Mouse (Mus musculus) MEL (cell line): ENCODE data around the gene Soat1.

ENCODE experiments used
- BHLHE40 ChIP-seq: IDR thresholded peaks from 2 replicates; pipeline ENCODE4 v1.6.1; 2012; ENCODE audit warnings: low read depth, mild to moderate bottlenecking, inconsistent platforms, low read length, improper control_type of control experiment, borderline replicate concordance
- CTCF ChIP-seq, 3 experiments: IDR thresholded peaks in 2 of 3; conservative IDR thresholded peaks in 1 of 3; 2 replicates each; pipeline ENCODE4 v1.5.1; 2011 to 2012; ENCODE audit warnings: low read length in 3 of 3, low read depth in 2 of 3, mild to moderate bottlenecking in 2 of 3, improper control_type of control experiment in 1 of 3, inconsistent platforms in 1 of 3, mixed read lengths in 1 of 3, moderate library complexity in 1 of 3; ENCODE audit not compliant: control insufficient read depth in 1 of 3, insufficient read depth in 1 of 3, poor library complexity in 1 of 3, severe bottlenecking in 1 of 3
- EP300 ChIP-seq, 2 experiments: IDR thresholded peaks; 2 replicates each; pipeline ENCODE4 v1.6.1; 2011; ENCODE audit warnings: improper control_type of control experiment in 2 of 2, low read length in 2 of 2, low read depth in 1 of 2, mild to moderate bottlenecking in 1 of 2
- MYB ChIP-seq: IDR thresholded peaks from 2 replicates; pipeline ENCODE4 v1.6.1; 2011; ENCODE audit warnings: mild to moderate bottlenecking, low read depth, low read length, improper control_type of control experiment
- POLR2A ChIP-seq, 2 experiments: IDR thresholded peaks; 2 replicates each; pipeline ENCODE4 v1.6.1; 2011 to 2012; ENCODE audit warnings: low read length in 2 of 2, mild to moderate bottlenecking in 2 of 2, control low read depth in 1 of 2, improper control_type of control experiment in 1 of 2, low read depth in 1 of 2, moderate library complexity in 1 of 2; ENCODE audit not compliant: control insufficient read depth in 1 of 2, insufficient read depth in 1 of 2, poor library complexity in 1 of 2
- RCOR1 ChIP-seq: IDR thresholded peaks from 2 replicates; pipeline ENCODE4 v1.6.1; 2012; ENCODE audit warnings: low read depth, mild to moderate bottlenecking, inconsistent platforms, low read length, improper control_type of control experiment
- TAL1 ChIP-seq: IDR thresholded peaks from 2 replicates; pipeline ENCODE4 v1.6.1; 2012; ENCODE audit warnings: mild to moderate bottlenecking, inconsistent platforms, low read length, moderate library complexity, mixed read lengths
- TCF12 ChIP-seq: IDR thresholded peaks from 2 replicates; pipeline ENCODE4 v1.6.1; 2014; ENCODE audit warnings: low read depth, mild to moderate bottlenecking, inconsistent platforms, low read length, improper control_type of control experiment, moderate library complexity
- UBTF ChIP-seq: IDR thresholded peaks from 2 replicates; pipeline ENCODE4 v1.6.1; 2012; ENCODE audit warnings: low read depth, mild to moderate bottlenecking, inconsistent platforms, low read length, improper control_type of control experiment, moderate library complexity, borderline replicate concordance; ENCODE audit not compliant: insufficient read depth
- USF1 ChIP-seq: IDR thresholded peaks from 2 replicates; pipeline ENCODE4 v1.6.1; 2014; ENCODE audit warnings: low read depth, mild to moderate bottlenecking, inconsistent platforms, low read length, improper control_type of control experiment, moderate library complexity
- ZC3H11A ChIP-seq: IDR thresholded peaks from 2 replicates; pipeline ENCODE4 v1.6.1; 2012; ENCODE audit warnings: low read depth, mild to moderate bottlenecking, inconsistent platforms, low read length, improper control_type of control experiment
- ZKSCAN1 ChIP-seq: IDR thresholded peaks from 2 replicates; pipeline ENCODE4 v1.6.1; 2012; ENCODE audit warnings: low read depth, mild to moderate bottlenecking, inconsistent platforms, low read length, improper control_type of control experiment, moderate library complexity
- ZMIZ1 ChIP-seq: IDR thresholded peaks from 2 replicates; pipeline ENCODE4 v1.6.1; 2012; ENCODE audit warnings: low read depth, mild to moderate bottlenecking, inconsistent platforms, low read length, improper control_type of control experiment, moderate library complexity
- ZNF384 ChIP-seq: IDR thresholded peaks from 2 replicates; pipeline ENCODE4 v1.6.1; 2012; ENCODE audit warnings: low read depth, mild to moderate bottlenecking, inconsistent platforms, low read length, improper control_type of control experiment

DNA sequence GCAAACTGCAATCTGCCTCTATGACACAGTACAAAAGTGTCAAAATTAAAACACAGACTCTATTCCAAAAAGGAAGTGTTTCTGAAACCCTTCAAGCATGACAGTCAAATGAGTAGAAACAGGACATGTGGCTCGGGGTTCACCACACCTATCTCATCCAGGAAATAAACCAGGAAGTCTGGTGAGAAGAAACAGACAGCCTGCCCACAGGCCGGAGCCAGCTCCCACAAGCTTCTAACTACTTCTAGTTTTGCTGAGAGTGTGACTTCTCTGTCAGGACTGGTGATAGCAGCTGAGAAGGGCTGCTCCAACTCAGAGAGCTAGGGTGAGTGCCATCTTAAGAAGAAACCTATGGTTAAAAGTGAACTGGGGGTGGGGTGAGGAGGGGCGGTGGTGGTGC is 14.4 kb downstream of the Soat1 start:
- TF ChIP-seq ZNF384: no peak
- TF ChIP-seq ZC3H11A: no peak
- TF ChIP-seq BHLHE40: no peak
- TF ChIP-seq TCF12: no peak
- TF ChIP-seq POLR2A (IDR thresholded peaks at IDR 0.05; ENCODE audit: control insufficient read depth in 1 of 2, insufficient read depth in 1 of 2, low read depth in 1 of 2, low read length in 2 of 2, poor library complexity in 1 of 2): no peak
- TF ChIP-seq EP300 (IDR thresholded peaks at IDR 0.05; ENCODE audit: low read depth in 1 of 2, low read length in 2 of 2): no peak
- no peak for TF ChIP-seq CTCF (IDR thresholded peaks at IDR 0.05 in 2 of 3, conservative IDR thresholded peaks at IDR 0.05 in 1 of 3; ENCODE audit: control insufficient read depth in 1 of 3, insufficient read depth in 1 of 3, low read depth in 2 of 3, low read length in 3 of 3, poor library complexity in 1 of 3, severe bottlenecking in 1 of 3)
- no peak for TF ChIP-seq TAL1
- TF ChIP-seq MYB: no peak
- no peak for TF ChIP-seq UBTF
- TF ChIP-seq ZKSCAN1: no peak
- no peak for TF ChIP-seq RCOR1
- no peak for TF ChIP-seq USF1
- no peak for TF ChIP-seq ZMIZ1
